7 mouse cellular contexts compared by ENCODE assay signal in the genomic region with DNA sequence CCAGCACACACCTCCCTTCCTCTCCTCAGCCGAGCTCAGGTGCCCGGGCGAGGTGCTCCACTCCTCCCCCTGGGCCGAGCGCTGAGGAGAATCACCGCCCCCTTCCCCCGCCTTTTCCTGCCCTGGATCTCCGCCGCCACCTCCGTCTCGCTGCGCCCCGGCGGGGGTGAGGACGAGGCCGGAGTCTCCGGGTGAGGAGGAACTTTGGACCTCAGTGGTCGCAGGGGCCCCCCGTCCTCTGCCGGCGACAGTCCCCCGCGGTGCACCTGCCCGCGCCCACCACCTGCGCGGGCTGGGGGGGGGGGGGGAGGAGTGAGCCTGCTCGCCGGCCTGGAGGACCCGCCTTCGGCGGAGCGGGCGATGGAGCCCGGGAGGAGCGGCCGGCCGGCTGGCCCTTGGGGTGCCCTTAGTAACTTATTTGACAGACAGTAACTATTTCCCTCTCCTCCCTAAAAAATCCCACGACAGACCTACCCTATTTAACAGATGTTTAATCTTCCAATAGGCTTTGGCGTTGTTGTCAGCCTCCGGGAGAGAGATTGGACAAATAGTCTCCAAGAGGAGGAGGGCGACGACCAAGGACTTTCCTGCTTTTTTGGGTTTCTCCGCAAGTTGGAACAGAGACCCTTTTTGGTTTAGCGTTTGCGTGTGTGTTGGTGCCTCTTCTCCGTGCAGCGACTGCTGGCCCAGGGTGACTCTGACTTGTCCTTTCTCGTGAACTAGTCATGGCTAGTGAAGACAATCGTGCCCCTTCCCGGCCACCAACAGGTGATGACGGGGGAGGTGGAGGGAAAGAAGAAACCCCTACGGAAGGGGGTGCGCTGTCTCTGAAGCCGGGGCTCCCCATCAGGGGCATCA. TPM values are rescaled to one million over a fixed set of nuclear protein-coding genes. Genes with fewer than 3 reads are reported as not detected.
A peak's percentile ranks its signal among the peaks of the same experiment; 100 is the strongest.
DNase-seq lines count a peak whose midpoint lies in the region; ATAC-seq and TF ChIP-seq lines count a peak whose summit lies in the region.

A gene (plus strand): TSS at position 117 of the 858 bp plus-strand sequence.

- TF ChIP-seq CTCF in spleen, adult 2 months (IDR thresholded peaks at IDR 0.05; ENCODE audit: extremely low read depth, insufficient read depth, insufficient read length, insufficient replicate concordance) = no peak

- no peaks in the 10 kb centered on the region for H3K4me1 ChIP-seq in embryonic facial prominence, embryonic 11.5 days (ENCODE audit: control insufficient read depth, insufficient read depth, low read length)
- H3K4me1 ChIP-seq in limb, embryonic 13.5 days = peaks cover 5% of the 10 kb centered on the region; the same call in 1 of the 2 replicates
- peaks cover 15% of the 10 kb centered on the region for H3K4me1 ChIP-seq in midbrain, embryonic 15.5 days
- 0 out of 2 replicates have a peak, but pooled peaks cover 2% of the 10 kb centered on the region for H3K4me1 ChIP-seq in spleen, adult 2 months (ENCODE audit: control insufficient read depth, insufficient read depth, insufficient read length)

- H3K27ac ChIP-seq in embryonic facial prominence, embryonic 11.5 days (replicated peaks; ENCODE audit: low read depth, low read length) = peak within 1 kb of the TSS; percentile 78
- peak within 1 kb of the TSS; percentile 86 for H3K27ac ChIP-seq in limb, embryonic 13.5 days
- H3K27ac ChIP-seq in midbrain, embryonic 15.5 days = peak within 1 kb of the TSS; percentile 89
- H3K27ac ChIP-seq in spleen, adult 2 months (ENCODE audit: insufficient read depth, low read length) = peak within 1 kb of the TSS; percentile 99

- peak; percentile 88 for ATAC-seq in embryonic facial prominence, embryonic 11.5 days (replicated peaks; ENCODE audit: insufficient number of reproducible peaks, low FRiP score, low TSS enrichment, low read depth)
- peak; percentile 86 for ATAC-seq in limb, embryonic 13.5 days (ENCODE audit: low FRiP score, low read depth)
- ATAC-seq in midbrain, embryonic 15.5 days (replicated peaks) = peak; percentile 86

- 0 out of 2 replicates have a peak, but pooled peaks have one; percentile 36 for TF ChIP-seq POLR2A in spleen, adult 2 months (IDR thresholded peaks at IDR 0.05; ENCODE audit: low read depth, low read length)

- peak within 1 kb of the TSS; percentile 89 for H3K4me2 ChIP-seq in embryonic facial prominence, embryonic 11.5 days (ENCODE audit: low read depth, low read length)
- peak within 1 kb of the TSS; percentile 89 for H3K4me2 ChIP-seq in limb, embryonic 13.5 days (replicated peaks)
- peak within 1 kb of the TSS; percentile 96 for H3K4me2 ChIP-seq in midbrain, embryonic 15.5 days

- WGBS in embryonic facial prominence, embryonic 11.5 days = under 1% methylated on average over 44 of the region's 55 CpGs
- under 1% methylated on average over 50 of the region's 55 CpGs for WGBS in limb, embryonic 13.5 days
- 1% methylated on average over 53 of the region's 55 CpGs for WGBS in midbrain, embryonic 15.5 days
- WGBS in spleen, adult 2 months = 1% methylated on average over 47 of the region's 55 CpGs

- H3K4me3 ChIP-seq in embryonic facial prominence, embryonic 11.5 days (ENCODE audit: low read depth, low read length) = peak within 1 kb of the TSS; percentile 90
- peak within 1 kb of the TSS; percentile 91 for H3K4me3 ChIP-seq in limb, embryonic 13.5 days
- H3K4me3 ChIP-seq in midbrain, embryonic 15.5 days = peak within 1 kb of the TSS; percentile 95
- H3K4me3 ChIP-seq in spleen, adult 2 months (ENCODE audit: extremely low read depth, insufficient read depth, insufficient read length) = peak within 1 kb of the TSS; percentile 100

- no peaks in the 10 kb centered on the region for H3K36me3 ChIP-seq in embryonic facial prominence, embryonic 11.5 days (replicated peaks; ENCODE audit: control insufficient read depth, insufficient read depth, low read depth, low read length)
- 0 out of 2 replicates have a peak, but pooled peaks cover 4% of the 10 kb centered on the region for H3K36me3 ChIP-seq in limb, embryonic 13.5 days
- no peaks in the 10 kb centered on the region for H3K36me3 ChIP-seq in midbrain, embryonic 15.5 days (replicated peaks)
- no peaks in the 10 kb centered on the region; the same call in 1 of the 2 replicates for H3K36me3 ChIP-seq in spleen, adult 2 months (ENCODE audit: control insufficient read depth, insufficient read depth, low read length)

- peak within 1 kb of the TSS; percentile 81 for H3K9ac ChIP-seq in embryonic facial prominence, embryonic 11.5 days (replicated peaks; ENCODE audit: low read length)
- H3K9ac ChIP-seq in limb, embryonic 13.5 days = peak within 1 kb of the TSS; percentile 87
- peak within 1 kb of the TSS; percentile 90 for H3K9ac ChIP-seq in midbrain, embryonic 15.5 days

- no peaks in the 10 kb centered on the region for H3K27me3 ChIP-seq in embryonic facial prominence, embryonic 11.5 days (ENCODE audit: control insufficient read depth, insufficient read depth, low read length)
- H3K27me3 ChIP-seq in limb, embryonic 13.5 days = no peaks in the 10 kb centered on the region
- no peaks in the 10 kb centered on the region for H3K27me3 ChIP-seq in midbrain, embryonic 15.5 days (replicated peaks)
- H3K27me3 ChIP-seq in spleen, adult 2 months (ENCODE audit: control insufficient read depth, insufficient read depth, low read length) = no peaks in the 10 kb centered on the region

- no peaks in the 10 kb centered on the region for H3K9me3 ChIP-seq in embryonic facial prominence, embryonic 11.5 days (replicated peaks; ENCODE audit: control insufficient read depth, low read length)
- H3K9me3 ChIP-seq in limb, embryonic 13.5 days = no peaks in the 10 kb centered on the region
- no peaks in the 10 kb centered on the region for H3K9me3 ChIP-seq in midbrain, embryonic 15.5 days

- DNase-seq in adrenal gland, postnatal 10 days = peak; percentile 86
- peak; percentile 75 for DNase-seq in embryonic facial prominence, embryonic 11.5 days (ENCODE audit: low spot score)
- peak; percentile 98 for DNase-seq in heart, adult 11 months
- peak; percentile 91 for DNase-seq in kidney, adult 18-20 months
- DNase-seq in spleen, adult 2 months (ENCODE audit: low read depth in 1 of 2, low spot score in 2 of 2) = peak; percentile 49 to 85

RNA-seq across cellular contexts. Expression of the gene that starts here (rescaled TPM):
- 10 to 100 TPM; 24.1 to 33.4 TPM for total RNA-seq in adrenal gland, postnatal 10 days (2021)
- 8.9 and 10.2 TPM in 2 replicates for polyA plus RNA-seq in embryonic facial prominence, embryonic 11.5 days (2014; fragmentation: Nextera tagmentation; extraction: Ambion mirVana)
- polyA plus RNA-seq in limb, embryonic 13.5 days (2015; fragmentation: Nextera tagmentation; extraction: Ambion mirVana) = 6.4 and 7.7 TPM in 2 replicates
- polyA plus RNA-seq in midbrain, embryonic 15.5 days (2015; fragmentation: Nextera tagmentation; extraction: Ambion mirVana) = 3.7 and 5.1 TPM in 2 replicates
- polyA plus RNA-seq in spleen, adult 2 months (2012; rRNA removed) = 9.0 and 9.1 TPM in 2 replicates

Comparison
In these comparisons a context has a peak if more than half of its experiments do, and no peak if none do; other contexts are left out.
1. Peak in every context shown above with its lines: DNase-seq, ATAC-seq, H3K4me3 ChIP-seq and H3K27ac ChIP-seq.